Mouse (Mus musculus): Measurements from ENCODE around the gene Spon2.

- TF ChIP-seq CTCF (IDR thresholded peaks at IDR 0.05; ENCODE audit: low read depth) (no peak), EP300 (IDR thresholded peaks at IDR 0.05; ENCODE audit: low read depth) (no peak)
Observed at GRCm38 (mm10) chr5:33214723-33215122, 3.5 kb downstream of the Spon2 start.

All from heart, postnatal 0 days (tissue).